Mouse (Mus musculus) E14TG2a.4 (cell line): ENCODE results near the gene Cyp4a31.
"Not testable (repeated sequence)": the region's sequence is repeated elsewhere in the genome, so short reads cannot be mapped to it uniquely, and the experiment has no call there.

Experiments
- CTCF ChIP-seq: conservative IDR thresholded peaks from 2 replicates; pipeline ENCODE4 v1.5.1; 2014; ENCODE audit warnings: low read length
- NANOG ChIP-seq: IDR thresholded peaks from 2 replicates; pipeline ENCODE4 v1.6.1; 2014; ENCODE audit warnings: borderline replicate concordance, low read length, mixed read lengths

DNA sequence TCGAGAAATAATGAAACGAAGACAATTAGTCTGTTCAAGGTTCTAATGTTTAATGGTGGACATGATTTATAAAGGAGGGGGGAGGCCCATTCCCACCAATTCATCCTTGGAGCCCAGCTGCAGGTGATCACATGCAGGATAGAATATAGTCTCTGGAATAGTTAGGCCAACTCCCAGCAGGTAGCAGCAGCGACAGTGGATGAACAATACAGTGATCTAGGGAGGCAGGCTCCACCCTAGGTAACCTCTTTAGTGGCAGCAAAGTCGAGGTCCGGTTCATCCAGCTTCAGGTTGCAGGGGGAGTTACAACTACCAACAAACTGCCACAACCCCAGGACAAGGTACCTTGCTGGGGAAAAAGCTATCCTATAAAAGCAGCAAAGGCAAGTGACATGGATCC lies 2.2 kb upstream of the Cyp4a31 start:
- not testable (repeated sequence) for TF ChIP-seq CTCF, NANOG
